Mouse (Mus musculus) liver, adult 2 months (tissue): ENCODE results near the gene Oit3. TPM values are rescaled to one million over a fixed set of nuclear protein-coding genes. Genes with fewer than 3 reads are reported as not detected.
"Not testable (repeated sequence)": the region's sequence is repeated elsewhere in the genome, so short reads cannot be mapped to it uniquely, and the experiment has no call there.

Experiments
- DNase-seq: peaks from one replicate; pipeline ENCODE4 v3.0.0-alpha.2; 2011; ENCODE audit warnings: low read depth, low spot score; ENCODE audit errors: extremely low read depth
- H3K27ac ChIP-seq: fragments of 200-500 bp; replicated peaks from 2 replicates; pipeline ENCODE4 v1.5.1; 2012; ENCODE audit warnings: low read depth, mild to moderate bottlenecking, control low read depth, inconsistent platforms, low read length; ENCODE audit not compliant: insufficient read depth
- H3K27me3 ChIP-seq: fragments of 200-500 bp; 2 replicates; pipeline ENCODE4 v1.6.1; 2012; ENCODE audit warnings: mild to moderate bottlenecking, moderate library complexity, low read length, inconsistent platforms; ENCODE audit not compliant: control insufficient read depth, insufficient read depth
- H3K36me3 ChIP-seq: fragments of 200-500 bp; 2 replicates; pipeline ENCODE4 v1.6.1; 2012; ENCODE audit warnings: low read length, inconsistent platforms; ENCODE audit not compliant: control insufficient read depth, insufficient read depth
- H3K4me1 ChIP-seq: fragments of 200-500 bp; 2 replicates; pipeline ENCODE4 v1.6.1; 2011; ENCODE audit warnings: low read length; ENCODE audit not compliant: control insufficient read depth, insufficient read depth
- H3K4me3 ChIP-seq: fragments of 200-500 bp; 2 replicates; pipeline ENCODE4 v1.5.1; 2011; ENCODE audit warnings: low read depth, mild to moderate bottlenecking, control low read depth, low read length, moderate library complexity; ENCODE audit not compliant: insufficient read depth
- H3K79me2 ChIP-seq: fragments of 200-500 bp; 2 replicates; pipeline ENCODE4 v1.6.1; 2012; ENCODE audit warnings: inconsistent platforms, mild to moderate bottlenecking, low read length, moderate library complexity; ENCODE audit not compliant: control insufficient read depth, insufficient read depth
- H3K9ac ChIP-seq: fragments of 200-500 bp; 2 replicates; pipeline ENCODE4 v1.6.1; 2012; ENCODE audit warnings: low read depth, mild to moderate bottlenecking, control low read depth, inconsistent platforms, low read length
- CTCF ChIP-seq: fragments of 200-500 bp; IDR thresholded peaks from 2 replicates; pipeline ENCODE4 v1.5.1; 2011; ENCODE audit warnings: low read depth, low read length, control low read depth
- POLR2A ChIP-seq: fragments of 200-500 bp; IDR thresholded peaks from 2 replicates; pipeline ENCODE4 v1.6.1; 2011; ENCODE audit warnings: low read length, control low read depth; ENCODE audit not compliant: insufficient read depth; ENCODE audit errors: extremely low read depth
- WGBS: fragments of 180-500 bp; shearing (Covaris S2); methylation state at CpG from one replicate; pipeline ENCODE4 v1.1.7; 2018; 5-methylcytosine and 5-hydroxymethylcytosine counted together
- polyA plus RNA-seq: library from polyadenylated mRNA; depleted of rRNA; stranded (reverse); fragments of >200 nt; gene quantifications from 2 replicates; pipeline ENCODE4 v1.2.3, GENCODE M21; 2012
- total RNA-seq: library from RNA; depleted of rRNA; stranded (reverse); fragments of >200 nt; gene quantifications from 2 replicates; pipeline ENCODE4 v1.2.3, GENCODE M21; 2014

Oit3 gene
- total and polyA plus RNA-seq, 2 experiments = 26.1 to 30.1 TPM

- no peak for DNase-seq
- Histone ChIP-seq H3K36me3 (no peaks in the 10 kb centered on the region), H3K27ac (no peak overlapping the region), H3K9ac (no peak overlapping the region), H3K79me2 (no peaks in the 10 kb centered on the region), H3K27me3 (no peaks in the 10 kb centered on the region), H3K4me1 (no peaks in the 10 kb centered on the region), H3K4me3 (no peak overlapping the region)
- 43% methylated on average over 4 of the region's 4 CpGs for WGBS
- TF ChIP-seq CTCF (no peak), POLR2A (no peak)
Measured at GRCm38 (mm10) chr10:59391907-59392306, 49.7 kb downstream of the Oit3 start.

DNA sequence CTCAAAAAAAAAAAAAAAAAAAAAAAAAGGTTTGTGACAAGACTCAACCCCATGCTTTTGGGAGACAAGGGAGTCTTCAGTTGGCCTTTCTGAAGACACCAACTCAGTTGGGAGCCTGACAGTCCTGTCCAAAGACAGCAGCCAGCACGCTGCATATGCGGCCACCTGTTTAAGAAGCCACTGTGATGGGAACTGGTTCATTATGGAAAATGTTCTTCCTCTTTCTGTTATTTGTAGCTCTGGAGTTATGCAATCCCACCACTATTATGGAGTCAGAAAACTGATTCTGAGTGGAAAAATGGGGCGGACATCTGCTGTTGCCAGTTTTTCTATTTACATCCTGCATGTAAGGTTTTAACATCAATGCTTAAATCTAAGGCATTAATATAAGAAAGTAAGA is 51.9 kb downstream of the Oit3 start:
- no peak for TF ChIP-seq CTCF
- TF ChIP-seq POLR2A = no peak
- H3K4me3 ChIP-seq = no peak overlapping the region
- no peaks in the 10 kb centered on the region for H3K4me1 ChIP-seq
- DNase-seq = no peak
- no peaks in the 10 kb centered on the region for H3K79me2 ChIP-seq
- H3K27ac ChIP-seq = no peak overlapping the region
- WGBS = 96% methylated on average over 3 of the region's 3 CpGs
- no peak overlapping the region for H3K9ac ChIP-seq
- H3K27me3 ChIP-seq = no peaks in the 10 kb centered on the region
- no peaks in the 10 kb centered on the region for H3K36me3 ChIP-seq

GRCm38 (mm10) chr10:59386951-59387350 is 54.6 kb downstream of the Oit3 start:
- Histone ChIP-seq H3K9ac (no peak overlapping the region), H3K4me3 (no peak overlapping the region), H3K27me3 (no peaks in the 10 kb centered on the region), H3K36me3 (no peaks in the 10 kb centered on the region), H3K79me2 (no peaks in the 10 kb centered on the region), H3K4me1 (no peaks in the 10 kb centered on the region), H3K27ac (no peak overlapping the region)
- 94% methylated on average over 8 of the region's 8 CpGs for WGBS
- TF ChIP-seq CTCF (no peak), POLR2A (no peak)
- no peak for DNase-seq

DNA sequence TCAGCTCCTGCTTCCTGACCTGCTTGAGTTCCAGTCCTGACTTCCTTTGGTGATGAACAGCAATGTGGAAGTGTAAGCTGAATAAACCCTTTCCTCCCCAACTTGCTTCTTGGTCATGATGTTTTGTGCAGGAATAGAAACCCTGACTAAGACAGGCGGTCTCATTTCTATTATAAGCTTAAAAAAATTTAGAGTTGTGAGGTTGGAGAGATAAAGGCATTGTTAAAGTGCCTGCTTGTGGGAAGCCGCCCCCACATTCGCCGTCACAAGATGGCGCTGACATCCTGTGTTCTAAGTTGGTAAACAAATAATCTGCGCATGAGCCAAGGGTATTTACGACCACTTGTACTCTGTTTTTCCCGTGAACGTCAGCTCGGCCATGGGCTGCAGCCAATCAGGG is 60.0 kb downstream of the Oit3 start:
- WGBS = 95% methylated on average over 6 of the region's 10 CpGs
- H3K79me2 ChIP-seq, H3K9ac ChIP-seq, H3K4me1 ChIP-seq, H3K27ac ChIP-seq, H3K27me3 ChIP-seq, H3K36me3 ChIP-seq, DNase-seq, H3K4me3 ChIP-seq: not testable (repeated sequence)

DNA sequence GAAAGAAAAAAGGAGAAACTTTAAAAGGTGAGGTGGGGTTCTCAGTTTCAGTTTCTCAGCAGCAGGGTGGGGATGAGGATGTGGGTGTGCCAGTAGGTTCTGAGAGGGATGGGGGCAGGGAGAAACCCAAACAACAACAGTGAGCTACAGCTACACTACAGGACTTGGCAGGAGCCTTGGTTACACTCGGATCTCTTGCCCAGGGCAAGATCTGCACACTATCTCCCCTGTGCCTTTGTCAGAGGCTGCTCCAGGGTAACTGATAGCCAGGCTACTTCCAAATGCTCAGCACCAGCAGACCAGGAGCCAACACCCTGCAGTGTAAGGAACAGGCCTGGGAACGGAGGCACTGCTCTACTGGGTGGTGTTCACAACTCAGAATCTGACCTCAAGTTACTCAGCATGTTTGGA is 61.2 kb downstream of the Oit3 start:
- Histone ChIP-seq H3K4me3 (no peak overlapping the region), H3K79me2 (no peaks in the 10 kb centered on the region), H3K9ac (no peak overlapping the region), H3K36me3 (0 out of 2 replicates have a peak, but pooled peaks cover 2% of the 10 kb centered on the region), H3K4me1 (no peaks in the 10 kb centered on the region), H3K27me3 (no peaks in the 10 kb centered on the region), H3K27ac (no peak overlapping the region)
- WGBS = 66% methylated on average over 2 of the region's 2 CpGs
- TF ChIP-seq CTCF = no peak
- no peak for TF ChIP-seq POLR2A
- no peak for DNase-seq

DNA sequence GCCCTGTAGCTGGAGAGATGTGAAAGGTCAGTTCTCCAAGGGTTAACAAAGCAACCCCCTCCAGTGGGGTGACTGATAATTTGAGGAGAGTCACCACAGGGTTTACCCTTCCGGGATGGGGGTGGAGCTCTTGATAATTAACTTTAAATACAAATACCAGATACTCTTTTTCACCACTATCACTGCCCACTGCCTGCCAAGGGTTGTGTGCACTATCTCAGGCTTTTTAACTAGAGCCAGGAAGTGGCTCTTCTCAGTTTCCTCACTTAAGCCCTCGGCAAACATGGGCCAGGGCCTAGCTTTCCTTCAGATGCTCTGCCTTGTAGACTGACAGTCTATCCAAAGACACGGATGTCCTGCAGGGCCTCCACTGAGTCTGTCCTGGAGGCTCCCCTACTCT is 61.7 kb downstream of the Oit3 start:
- H3K9ac ChIP-seq = no peak overlapping the region
- H3K36me3 ChIP-seq = 0 out of 2 replicates have a peak, but pooled peaks cover 2% of the 10 kb centered on the region
- no peak overlapping the region for H3K27ac ChIP-seq
- TF ChIP-seq CTCF (no peak), POLR2A (no peak)
- DNase-seq = no peak
- WGBS = 31% methylated on average over 3 of the region's 3 CpGs
- H3K4me1 ChIP-seq = no peaks in the 10 kb centered on the region
- H3K79me2 ChIP-seq = no peaks in the 10 kb centered on the region
- H3K27me3 ChIP-seq = no peaks in the 10 kb centered on the region
- H3K4me3 ChIP-seq = no peak overlapping the region

DNA sequence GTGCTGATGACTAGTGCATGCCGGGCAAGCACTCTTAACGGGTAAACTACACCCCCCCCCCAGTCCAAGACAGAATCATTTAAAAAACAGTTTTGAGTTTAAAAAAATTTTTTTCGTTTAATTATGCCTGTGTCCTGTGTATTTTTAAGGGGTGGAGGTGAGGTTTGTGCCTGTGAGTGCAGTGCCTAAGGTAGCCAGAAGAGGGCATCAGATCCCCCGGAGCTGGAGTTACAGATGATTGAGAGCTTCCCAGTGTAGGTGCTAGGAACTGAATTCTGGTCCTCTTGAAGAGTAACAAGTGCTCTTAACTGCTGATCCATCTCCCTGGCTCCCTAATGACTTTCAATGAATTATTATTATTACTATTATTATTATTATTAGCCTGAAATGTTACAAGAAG is 62.9 kb downstream of the Oit3 start:
- Histone ChIP-seq H3K36me3 (peaks cover 9% of the 10 kb centered on the region), H3K9ac (no peak overlapping the region), H3K79me2 (no peaks in the 10 kb centered on the region), H3K4me1 (no peaks in the 10 kb centered on the region), H3K27me3 (no peaks in the 10 kb centered on the region), H3K4me3 (no peak overlapping the region), H3K27ac (no peak overlapping the region)
- peak; percentile 19; the same call in 1 of the 2 replicates for TF ChIP-seq CTCF
- TF ChIP-seq POLR2A = no peak
- no peak for DNase-seq
- WGBS = 97% methylated on average over 4 of the region's 4 CpGs
